Mouse (Mus musculus): ENCODE data around the gene Inf2. TPM values are rescaled to one million over a fixed set of nuclear protein-coding genes. Genes with fewer than 3 reads are reported as not detected.

Inf2 gene
- total RNA-seq, 2 experiments from 2014 or later = 15.8 to 20.0 TPM

DNA sequence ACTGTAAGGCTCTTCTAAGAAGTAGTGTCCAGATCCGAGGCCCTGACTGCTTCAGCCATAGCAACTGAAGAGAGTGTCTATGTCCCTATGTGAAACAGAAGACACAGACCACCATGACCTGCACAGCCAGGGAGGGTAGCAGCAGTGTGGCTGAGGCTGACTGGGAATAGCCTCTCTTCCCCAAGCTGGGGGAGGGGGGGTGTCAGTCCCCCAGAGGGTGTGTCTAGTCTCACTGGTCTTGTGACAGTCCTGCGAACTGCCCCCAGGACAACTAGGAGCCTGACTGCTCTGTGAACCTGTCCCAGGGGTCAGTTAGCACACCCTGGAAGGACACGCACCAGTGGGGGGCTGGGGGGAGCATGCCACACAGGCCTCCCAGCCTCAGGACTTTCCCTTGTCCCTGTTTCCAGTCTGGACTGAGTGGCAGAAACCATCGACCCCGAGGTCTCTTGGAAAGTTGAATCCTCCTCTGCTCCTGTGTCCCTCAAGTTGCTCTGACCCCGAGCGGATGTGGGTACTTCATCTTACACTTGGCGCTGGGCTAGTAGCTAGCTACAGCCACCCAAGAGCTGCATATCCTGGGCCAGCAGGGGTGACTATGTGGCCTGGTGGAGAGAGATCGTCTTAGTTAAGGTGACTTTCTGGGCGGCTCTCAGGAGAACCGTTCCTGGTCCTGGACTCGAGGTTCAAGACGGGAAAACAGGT, 30.5 kb downstream of the Inf2 start:
- no peak for DNase-seq (ENCODE audit: low spot score)
- intact Hi-C loops (cut with DNase I) = loop anchor here (5.0 kb wide), 1 partner anchor 122 kb away; no protein-coding TSS in a partner anchor

DNA sequence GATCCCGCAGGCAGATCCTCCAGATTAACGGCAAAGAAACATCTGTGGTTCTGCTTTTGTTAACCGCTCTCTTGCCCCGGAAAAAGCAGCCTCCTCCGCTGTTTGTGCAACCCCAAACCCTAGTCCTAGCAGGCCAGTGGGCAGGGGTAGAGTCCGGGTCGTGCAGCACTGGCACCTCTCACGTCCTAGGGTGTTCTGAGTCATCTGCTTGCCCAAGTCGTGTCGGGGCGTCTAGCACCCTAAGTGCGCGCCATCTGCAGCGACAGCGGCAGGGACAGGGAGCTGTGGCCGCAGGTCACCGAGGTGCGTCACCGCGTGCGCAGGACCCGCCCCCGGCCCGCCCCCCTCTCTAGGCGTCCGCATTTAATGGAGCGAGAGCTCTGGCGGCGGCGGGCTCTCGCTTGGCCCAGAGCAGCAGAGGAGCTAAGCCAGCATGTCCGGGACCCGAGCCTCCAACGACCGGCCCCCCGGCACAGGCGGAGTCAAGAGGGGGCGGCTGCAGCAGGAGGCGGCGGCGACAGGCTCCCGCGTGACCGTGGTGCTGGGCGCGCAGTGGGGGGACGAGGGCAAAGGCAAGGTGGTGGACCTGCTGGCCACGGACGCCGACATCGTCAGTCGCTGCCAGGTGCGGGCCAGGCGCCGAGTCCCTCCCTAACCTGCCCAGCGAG, 31.2 kb downstream of the Inf2 start, which contains the start of gene Adssl1:
Gene Adssl1 (plus strand): TSS at position 360 of the 668 bp plus-strand sequence.
- intact Hi-C loops (cut with DNase I) = loop anchor here (5.0 kb wide), 1 partner anchor 123 kb away; no protein-coding TSS in a partner anchor
- DNase-seq (ENCODE audit: low spot score) = peak; percentile 53

DNA sequence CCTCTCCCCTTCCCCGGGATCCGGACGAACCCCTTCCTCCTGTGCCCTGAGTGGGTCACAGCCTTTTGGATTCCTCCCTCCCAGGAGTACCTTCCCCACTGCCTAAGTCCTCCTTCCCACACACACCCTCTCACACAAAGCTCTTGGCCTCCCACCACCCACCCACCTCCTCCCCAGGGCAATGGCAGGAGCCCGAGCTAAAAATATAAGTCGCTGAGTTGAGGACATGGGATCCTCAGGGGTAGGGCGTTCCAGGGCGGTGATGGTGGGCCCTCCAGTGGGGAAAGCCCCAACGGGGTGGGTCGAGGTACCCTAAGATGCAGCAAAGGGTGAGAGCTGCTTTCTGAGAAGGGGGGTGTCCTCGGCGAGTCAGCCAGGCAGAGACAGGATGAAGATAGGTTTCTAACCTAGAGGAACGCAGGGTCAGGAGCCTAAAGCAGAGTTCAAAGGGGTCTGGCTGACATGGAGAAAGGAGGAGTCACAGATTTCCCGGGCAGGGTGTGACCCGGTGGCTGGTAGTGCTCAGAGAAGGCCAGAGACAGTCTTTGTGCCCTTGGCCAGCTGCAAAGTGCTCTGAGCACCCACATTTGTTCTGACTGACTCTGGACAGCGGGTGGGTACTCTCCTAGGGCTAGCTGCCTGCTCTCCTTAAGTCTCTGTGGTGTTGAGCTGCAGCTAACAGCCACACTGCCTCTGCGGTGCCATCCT, 31.9 kb downstream of the Inf2 start:
- intact Hi-C loops (cut with DNase I) = no loop called here

DNA sequence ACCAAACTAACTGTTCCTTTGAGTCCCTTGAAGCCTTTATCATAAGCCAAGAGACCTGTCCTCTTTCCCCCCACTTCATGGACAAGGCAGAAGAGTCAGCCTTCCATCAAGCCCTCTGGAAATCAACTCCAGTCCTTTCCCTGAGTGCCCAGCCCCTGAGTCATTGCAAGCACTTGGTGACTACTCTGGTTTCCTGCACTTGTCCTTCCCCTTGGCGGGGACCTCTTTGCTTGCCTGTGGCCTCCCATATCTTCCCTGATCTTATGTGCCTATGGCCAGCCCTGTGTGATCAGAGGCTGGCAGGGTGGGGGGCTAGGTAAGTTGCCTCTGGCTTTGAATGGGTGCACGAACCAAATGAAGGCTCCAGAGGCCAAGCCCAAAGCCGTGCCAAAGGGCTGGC, 33.3 kb downstream of the Inf2 start:
- DNase-seq (ENCODE audit: low spot score) = no peak
- intact Hi-C loops (cut with DNase I) = no loop called here

More for the DNA sequence above, 31.9 kb downstream of the Inf2 start:
- DNase-seq (ENCODE audit: low spot score) = no peak

DNA sequence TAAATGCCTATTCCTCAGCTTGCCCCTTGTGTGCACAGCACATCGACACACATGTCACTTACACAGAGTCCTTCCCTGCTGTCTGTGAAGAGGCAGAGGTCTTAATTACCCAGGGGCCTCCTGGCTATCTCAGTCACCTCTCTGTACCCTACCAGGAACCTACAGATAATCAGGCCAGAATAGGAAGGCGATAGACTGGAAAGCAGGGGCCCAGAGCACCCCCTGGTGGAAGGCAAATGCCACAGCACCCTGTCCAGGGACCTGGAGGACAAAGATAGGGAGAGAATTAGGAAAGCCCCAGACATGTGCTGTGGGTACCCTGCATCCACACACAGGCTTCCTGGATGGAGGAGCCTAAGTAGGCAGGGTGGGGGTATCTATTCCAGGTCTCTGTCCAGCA, 35.2 kb downstream of the Inf2 start:
- intact Hi-C loops (cut with DNase I) = loop anchor here (1.0 kb wide), 1 partner anchor 71 kb away; no protein-coding TSS in a partner anchor
- DNase-seq (ENCODE audit: low spot score) = no peak

DNA sequence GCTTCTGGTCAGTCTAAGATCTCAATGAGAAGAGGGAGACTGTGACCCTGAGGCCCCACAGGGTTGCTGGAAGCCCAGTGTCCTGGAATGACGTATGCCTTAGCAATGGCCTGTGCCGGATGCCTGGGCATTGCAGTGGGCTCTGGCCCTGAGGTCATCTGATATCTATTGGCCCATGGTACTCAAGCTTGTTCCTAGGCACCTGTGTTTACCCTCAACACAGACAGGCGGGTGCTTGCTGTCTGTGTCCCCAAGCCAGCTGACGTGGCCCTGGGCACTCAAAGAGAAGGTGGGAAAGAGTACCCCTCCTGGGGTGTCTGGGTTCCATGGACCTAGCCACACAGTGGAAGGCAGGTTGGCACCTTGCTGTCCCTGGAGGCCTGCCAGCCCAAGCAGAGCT, 37.1 kb downstream of the Inf2 start:
- intact Hi-C loops (cut with DNase I) = no loop called here

DNA sequence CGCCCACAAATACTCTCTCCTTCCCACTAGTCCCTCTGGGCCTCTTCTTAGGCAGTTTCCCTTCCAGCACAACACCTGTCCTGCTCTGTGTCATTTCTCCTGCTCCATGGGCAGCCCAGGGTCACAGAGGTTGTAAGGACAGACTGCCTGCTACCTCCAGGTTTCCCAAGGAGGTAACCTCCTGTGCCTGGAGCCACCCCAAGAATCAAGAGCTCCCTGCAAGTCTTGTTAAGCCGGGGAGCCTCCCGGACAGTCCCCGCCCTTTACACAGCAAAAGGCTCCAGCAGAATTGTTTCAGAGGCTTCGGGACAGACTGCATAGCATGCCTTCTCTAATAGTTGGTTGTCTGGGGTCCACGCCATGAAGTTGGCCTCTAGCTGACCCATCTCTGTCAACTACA, 37.9 kb downstream of the Inf2 start:
- DNase-seq (ENCODE audit: low spot score) = no peak

More for the DNA sequence above, 37.1 kb downstream of the Inf2 start:
- no peak for DNase-seq (ENCODE audit: low spot score)

DNA sequence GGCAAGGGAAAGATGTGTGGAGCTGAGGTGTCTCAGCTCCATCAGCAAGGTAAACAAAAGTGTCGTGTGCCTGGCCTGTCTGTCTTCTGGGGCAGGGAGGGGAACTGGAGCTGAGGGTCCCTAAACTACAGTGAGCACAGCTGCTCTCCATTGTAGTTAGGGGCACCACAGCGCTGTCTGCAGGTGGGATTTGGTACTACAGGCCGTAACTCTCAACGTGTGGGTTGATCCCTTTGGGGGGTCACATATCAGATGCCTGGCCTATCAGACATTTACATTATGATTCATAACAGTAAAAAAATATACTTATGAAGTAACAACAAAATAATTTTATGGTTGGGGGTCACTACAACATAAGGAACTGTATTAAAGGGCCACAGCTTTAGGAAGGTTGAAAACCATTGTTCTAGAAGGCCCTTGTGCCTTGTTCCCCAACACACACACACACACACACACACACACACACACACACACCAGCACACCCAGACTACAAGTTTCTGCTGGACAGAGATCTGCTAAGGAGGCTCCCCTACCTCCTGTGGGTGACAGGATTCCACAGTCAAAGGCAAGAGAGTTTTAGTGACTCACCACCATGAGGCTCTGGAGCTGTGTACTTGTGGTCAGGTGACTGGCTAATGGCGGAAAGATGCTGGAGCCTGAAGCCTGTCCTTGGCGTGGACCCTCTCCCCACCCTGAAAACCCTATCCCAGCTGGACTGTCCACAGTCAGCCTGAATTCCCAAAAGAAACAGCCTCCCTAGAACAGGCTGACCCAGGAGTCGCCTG, 38.7 kb downstream of the Inf2 start:
- intact Hi-C loops (cut with DNase I) = no loop called here
- no peak for DNase-seq (ENCODE audit: low spot score)

More for the DNA sequence above, 37.9 kb downstream of the Inf2 start:
- intact Hi-C loops (cut with DNase I) = no loop called here

DNA sequence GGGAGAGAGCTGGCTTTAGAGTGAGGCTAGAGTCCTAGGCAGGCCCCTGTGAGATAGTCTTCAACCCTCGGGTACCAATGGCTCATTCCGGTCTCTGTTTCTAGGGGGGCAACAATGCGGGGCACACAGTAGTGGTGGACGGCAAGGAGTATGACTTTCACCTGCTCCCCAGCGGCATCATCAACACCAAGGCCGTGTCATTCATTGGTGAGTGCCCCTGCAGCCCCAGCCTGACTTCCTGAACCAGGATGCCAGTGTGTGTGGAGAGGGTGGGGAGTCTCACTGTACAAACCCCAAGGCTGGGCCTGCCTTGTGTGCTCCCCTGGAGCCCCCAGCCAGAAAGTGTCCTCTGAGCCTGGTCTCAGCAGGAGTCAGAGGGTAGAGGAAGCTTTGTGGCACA, 39.6 kb downstream of the Inf2 start:
- no peak for DNase-seq (ENCODE audit: low spot score)
- intact Hi-C loops (cut with DNase I) = no loop called here

DNA sequence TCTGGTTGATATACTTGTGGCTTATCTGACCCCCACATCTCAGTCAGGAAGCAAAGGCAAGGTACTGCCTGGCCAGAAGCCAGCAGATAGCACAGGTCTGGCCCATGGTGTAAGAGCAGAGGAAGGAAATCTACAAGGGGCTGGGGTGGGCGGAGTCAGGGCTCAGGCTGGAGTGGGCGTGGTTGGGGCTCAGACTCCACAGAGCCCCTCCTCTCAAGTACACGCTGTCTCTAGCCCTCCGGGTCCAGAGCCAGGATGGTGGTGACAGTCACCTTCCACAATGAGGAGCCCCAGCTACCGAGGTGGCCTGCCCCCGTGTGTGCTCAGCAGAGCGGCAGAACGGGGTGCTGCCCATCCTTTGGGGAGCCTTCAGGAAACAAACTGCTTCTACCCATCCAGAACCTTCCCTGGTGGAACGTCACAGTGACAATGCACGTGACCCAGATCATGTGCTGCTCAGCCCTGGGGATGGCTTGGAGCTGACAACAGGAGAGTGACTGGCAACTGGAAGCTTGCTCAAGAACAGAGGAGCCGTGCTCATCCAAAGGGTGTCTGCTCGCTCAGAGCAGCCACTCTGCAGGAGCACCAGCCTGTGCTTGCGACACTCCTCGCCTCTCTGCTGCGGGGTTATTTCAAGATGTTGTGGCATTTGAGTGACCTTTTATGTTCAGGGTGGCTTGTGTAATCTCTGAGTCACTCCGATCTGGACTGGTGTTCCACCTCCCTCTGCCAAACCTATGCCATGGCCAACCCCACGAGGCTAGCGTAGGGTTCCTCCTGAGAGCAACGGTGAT, 40.5 kb downstream of the Inf2 start:
- intact Hi-C loops (cut with DNase I) = no loop called here
- peak; percentile 39 for DNase-seq (ENCODE audit: low spot score)

DNA sequence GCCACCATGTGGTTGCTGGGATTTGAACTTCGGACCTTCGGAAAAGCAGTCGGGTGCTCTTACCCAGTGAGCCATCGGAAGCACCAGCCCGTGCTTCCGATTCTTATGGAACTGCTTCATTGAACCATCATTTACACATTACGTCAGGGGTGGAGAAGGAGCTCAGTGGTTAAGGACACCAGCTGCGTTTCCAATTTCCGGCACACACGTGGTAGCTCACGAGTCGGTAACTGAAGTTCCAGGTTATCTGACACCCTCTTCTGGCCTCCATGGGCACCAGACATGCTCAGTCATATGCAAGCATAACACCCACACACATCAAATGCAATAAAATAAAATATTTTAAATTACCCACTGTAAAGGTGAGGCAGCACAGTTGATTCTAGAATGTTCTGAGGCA, 41.4 kb downstream of the Inf2 start:
- intact Hi-C loops (cut with DNase I) = no loop called here
- no peak for DNase-seq (ENCODE audit: low spot score)

DNA sequence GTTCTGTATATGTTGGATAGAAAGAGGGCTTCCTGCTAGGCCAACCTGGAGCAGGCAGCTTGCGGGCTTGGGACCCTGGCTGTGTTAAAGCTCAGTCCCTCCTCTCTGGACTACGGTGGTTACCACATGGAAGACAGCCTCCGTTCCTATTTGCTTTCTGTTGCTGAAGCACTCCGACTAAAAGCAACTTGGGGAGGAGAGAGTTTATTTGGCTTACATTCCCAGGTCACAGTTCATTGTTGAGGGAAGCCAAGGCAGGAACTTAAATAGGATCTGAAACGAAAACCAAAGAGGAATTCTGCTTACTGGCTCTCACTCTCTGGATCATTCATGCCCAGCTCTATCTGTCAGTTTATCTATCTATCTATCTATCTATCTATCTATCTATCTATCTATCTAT, 42.2 kb downstream of the Inf2 start:
- intact Hi-C loops (cut with DNase I) = no loop called here
- DNase-seq (ENCODE audit: low spot score) = no peak

DNA sequence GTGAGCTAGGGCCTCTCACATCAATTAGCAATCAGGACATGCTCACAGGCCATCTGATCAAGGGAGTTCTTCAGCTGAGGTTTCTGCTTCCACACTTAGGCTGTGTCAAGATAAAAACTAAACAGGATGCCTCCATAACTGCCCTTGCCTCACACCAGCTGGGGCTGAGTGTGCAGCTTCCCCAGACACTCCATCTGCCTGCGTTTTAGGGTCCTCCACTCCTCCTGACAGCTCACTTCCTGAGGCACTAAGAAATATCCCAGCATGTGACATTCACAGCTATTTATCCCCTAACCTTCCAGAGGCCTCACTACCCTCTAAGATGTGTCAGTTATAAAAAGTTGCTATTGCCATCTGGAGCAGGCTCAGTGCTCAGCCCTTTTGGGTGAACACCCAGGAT, 42.9 kb downstream of the Inf2 start:
- intact Hi-C loops (cut with DNase I) = no loop called here
- no peak for DNase-seq (ENCODE audit: low spot score)

DNA sequence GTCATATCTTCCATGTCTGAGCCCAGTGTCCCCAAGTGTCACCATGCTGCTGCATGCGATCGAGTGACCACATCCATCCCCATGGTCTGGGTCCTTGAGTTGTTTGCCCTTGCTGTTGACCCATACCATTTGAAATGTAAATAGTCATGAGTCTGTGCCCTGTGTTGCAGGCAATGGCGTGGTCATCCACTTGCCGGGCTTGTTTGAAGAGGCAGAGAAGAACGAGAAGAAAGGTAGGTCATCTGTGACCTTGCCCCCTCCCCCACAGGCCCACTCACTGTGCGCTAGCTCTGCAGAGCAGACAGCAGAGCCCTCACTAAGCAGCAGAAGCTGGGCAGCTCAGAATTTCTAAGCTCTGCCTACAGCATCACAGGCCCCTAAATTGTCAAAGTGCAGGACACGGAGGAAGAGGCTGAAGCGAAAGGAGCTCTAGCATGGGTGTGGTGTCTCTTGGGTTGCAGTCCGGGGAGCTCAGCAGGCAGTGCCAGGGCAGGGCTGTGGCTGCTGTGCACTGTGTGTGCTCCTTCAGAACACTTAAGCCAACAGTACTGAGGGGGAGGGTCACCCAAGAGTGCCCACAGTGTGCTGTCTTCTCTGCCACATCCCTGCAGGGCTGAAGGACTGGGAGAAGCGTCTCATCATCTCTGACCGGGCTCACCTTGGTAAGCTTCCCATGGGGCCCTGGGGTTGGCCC, 43.6 kb downstream of the Inf2 start:
- intact Hi-C loops (cut with DNase I) = no loop called here
- DNase-seq (ENCODE audit: low spot score) = no peak

DNA sequence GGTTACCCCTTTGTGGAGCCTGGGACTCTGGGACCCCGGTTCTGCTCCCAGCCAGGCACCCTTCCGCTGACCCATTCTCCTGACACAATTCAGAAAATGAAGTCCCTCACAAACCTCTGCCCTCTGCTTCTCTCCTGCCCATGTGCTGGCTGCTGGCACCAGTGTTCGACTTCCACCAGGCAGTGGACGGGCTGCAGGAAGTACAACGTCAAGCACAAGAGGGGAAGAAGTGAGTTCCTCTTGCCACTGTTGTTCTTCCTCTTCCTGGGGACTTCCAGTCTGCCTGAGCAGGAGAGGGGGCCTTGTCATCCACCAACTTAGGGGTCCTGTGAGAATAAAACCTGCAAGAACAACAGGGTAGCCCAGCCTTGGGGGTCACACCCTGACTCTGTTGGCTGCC, 44.3 kb downstream of the Inf2 start:
- intact Hi-C loops (cut with DNase I) = no loop called here
- no peak for DNase-seq (ENCODE audit: low spot score)

DNA sequence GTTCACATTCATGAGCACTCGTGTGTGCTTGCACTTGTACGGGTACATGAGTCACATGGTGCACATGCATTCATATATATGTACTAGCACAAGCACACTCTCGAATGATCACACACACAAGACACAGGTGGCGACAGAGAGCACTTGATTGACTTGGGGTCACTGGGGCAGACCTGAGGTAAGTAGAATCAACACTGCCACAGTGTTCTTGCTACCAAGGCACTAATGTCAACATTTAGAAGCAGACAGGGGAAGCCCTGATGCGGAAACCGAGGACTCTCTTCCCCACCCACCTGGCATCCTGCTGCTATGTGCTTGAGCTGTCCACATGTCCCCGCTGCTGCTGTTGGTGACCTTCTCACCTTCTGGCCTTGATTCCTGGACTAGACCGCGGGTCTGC, 45.1 kb downstream of the Inf2 start:
- DNase-seq (ENCODE audit: low spot score) = no peak
- intact Hi-C loops (cut with DNase I) = no loop called here

DNA sequence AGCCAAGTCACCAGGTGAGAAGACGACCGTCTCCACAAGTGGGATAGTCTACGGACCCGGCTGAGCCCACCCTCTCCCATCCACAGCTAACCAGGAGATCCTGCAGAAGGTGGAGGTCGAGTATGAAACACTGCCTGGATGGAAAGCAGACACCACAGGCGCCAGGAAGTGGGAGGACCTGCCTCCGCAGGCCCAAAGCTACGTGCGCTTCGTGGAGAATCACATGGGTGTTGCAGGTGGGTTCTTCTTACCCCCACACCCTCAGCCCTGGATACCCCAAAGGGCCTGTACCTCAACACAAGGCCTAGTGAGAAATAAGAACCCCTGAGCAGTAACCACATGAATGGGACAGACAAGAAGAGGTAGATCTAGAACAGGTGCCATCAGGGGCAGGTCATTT, 50.9 kb downstream of the Inf2 start:
- intact Hi-C loops (cut with DNase I) = no loop called here
- no peak for DNase-seq (ENCODE audit: low spot score)

DNA sequence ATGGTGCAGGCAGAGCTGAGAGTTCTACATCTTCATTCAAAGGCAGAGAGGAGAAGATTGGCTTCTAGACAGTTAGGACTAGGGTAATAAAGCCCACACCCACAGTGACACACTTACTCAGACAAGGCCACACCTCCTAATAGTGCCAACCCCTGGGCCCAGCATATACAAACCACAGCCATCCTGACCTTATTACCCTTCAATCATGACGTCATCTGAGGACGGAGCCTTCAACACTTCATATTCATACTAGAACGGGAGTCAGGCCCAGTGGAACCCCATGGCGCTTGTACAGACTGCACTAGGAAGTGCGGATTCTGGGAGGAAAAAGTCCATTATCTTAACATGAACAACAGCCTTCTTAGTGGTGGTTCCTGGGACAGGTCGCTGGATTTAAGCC, 54.5 kb downstream of the Inf2 start:
- intact Hi-C loops (cut with DNase I) = no loop called here
- no peak for DNase-seq (ENCODE audit: low spot score)

All from heart, postnatal 25 days (tissue).